Mouse (Mus musculus) frontal cortex, adult 2 months (tissue): ENCODE results near the gene Cdh4. TPM values are rescaled to one million over a fixed set of nuclear protein-coding genes. Genes with fewer than 3 reads are reported as not detected.
A peak's percentile ranks its signal among the peaks of the same experiment; 100 is the strongest.

Experiments
- DNase-seq, 2 experiments: peaks; one replicate each; pipeline ENCODE4 v3.0.0; 2022; ENCODE audit warnings: low spot score in 1 of 2; ENCODE audit errors: extremely low spot score in 1 of 2
- polyA plus RNA-seq: library from polyadenylated mRNA; depleted of rRNA; stranded (reverse); fragments of >200 nt; gene quantifications from 2 replicates; pipeline ENCODE4 v1.2.3, GENCODE M21; 2012

The Cdh4 gene
- polyA plus RNA-seq, 1 experiment, result 21.5 TPM

- DNase-seq, result no peak
These were observed 471.1 kb downstream of the Cdh4 start for GRCm38 (mm10) chr2:179913349-179913748.

- DNase-seq, result no peak
These were observed 472.0 kb downstream of the Cdh4 start for GRCm38 (mm10) chr2:179914246-179914645.

GRCm38 (mm10) chr2:179916877-179917673 lies 474.8 kb downstream of the Cdh4 start:
- DNase-seq, result peak; percentile 29 to 77

- no peak for DNase-seq
These were observed 477.8 kb downstream of the Cdh4 start for GRCm38 (mm10) chr2:179920042-179920441.

- DNase-seq, result no peak
These were observed 478.9 kb downstream of the Cdh4 start for GRCm38 (mm10) chr2:179921021-179921653.

- peak in 1 of 2 experiments; percentile 24 for DNase-seq
These were observed 481.8 kb downstream of the Cdh4 start for GRCm38 (mm10) chr2:179924038-179924437.

- no peak for DNase-seq
These were observed 486.9 kb downstream of the Cdh4 start for GRCm38 (mm10) chr2:179929166-179929565.

- DNase-seq, result no peak
These were observed 489.5 kb downstream of the Cdh4 start for GRCm38 (mm10) chr2:179931741-179932140.

- no peak for DNase-seq
These were observed 491.9 kb downstream of the Cdh4 start for GRCm38 (mm10) chr2:179934165-179934564.

GRCm38 (mm10) chr2:179937091-179937490 lies 494.9 kb downstream of the Cdh4 start:
- DNase-seq, result no peak

- DNase-seq, result no peak
These were observed 499.5 kb downstream of the Cdh4 start for GRCm38 (mm10) chr2:179941696-179942095.

- DNase-seq, result no peak
These were observed 502.8 kb downstream of the Cdh4 start for GRCm38 (mm10) chr2:179945051-179945450.

- no peak for DNase-seq
These were observed 504.3 kb downstream of the Cdh4 start for GRCm38 (mm10) chr2:179946496-179946895.

- DNase-seq, result no peak
These were observed 505.4 kb downstream of the Cdh4 start for GRCm38 (mm10) chr2:179947607-179948006.

- DNase-seq, result no peak
These were observed 506.6 kb downstream of the Cdh4 start for GRCm38 (mm10) chr2:179948820-179949219.
